Mouse (Mus musculus): ENCODE measurements around the gene Arhgef3.
A peak's percentile ranks its signal among the peaks of the same experiment; 100 is the strongest.
"Not testable (repeated sequence)": the region's sequence is repeated elsewhere in the genome, so short reads cannot be mapped to it uniquely, and the experiment has no call there.

Gene Arhgef3

DNA sequence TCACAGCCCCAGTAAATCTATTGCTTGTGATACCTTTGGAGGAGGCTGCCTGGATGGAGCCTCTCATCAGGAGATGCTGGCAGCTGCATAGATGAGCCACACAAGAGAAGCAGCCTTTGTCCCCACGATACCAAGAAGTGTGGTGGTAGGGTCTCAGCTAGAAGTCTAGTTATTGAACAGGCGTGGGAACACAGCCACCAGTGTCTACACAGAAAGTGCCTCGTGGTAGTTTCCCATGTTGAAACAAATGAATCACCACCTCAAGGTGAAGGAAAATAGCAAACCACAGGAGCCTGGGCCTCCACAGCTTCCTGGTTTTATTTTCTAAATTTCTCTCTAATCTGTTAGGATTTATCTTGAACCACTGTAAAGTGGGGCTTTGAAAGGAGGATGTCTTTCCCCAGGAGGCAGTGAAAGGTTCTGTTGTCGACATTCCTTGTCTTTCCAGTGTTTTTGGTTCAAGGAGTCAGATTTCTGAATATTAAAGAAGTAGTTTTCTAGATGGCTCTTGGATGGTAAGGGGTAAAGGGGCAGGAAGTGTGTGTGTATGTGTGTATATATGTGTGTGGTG is 119.7 kb downstream of the Arhgef3 start:
- no peak for DNase-seq

- no peak for DNase-seq
Observed at GRCm38 (mm10) chr14:27235897-27236553, 121.3 kb downstream of the Arhgef3 start.

GRCm38 (mm10) chr14:27237522-27238187 is 123.0 kb downstream of the Arhgef3 start:
- DNase-seq, result no peak

- no peak for DNase-seq
Observed at GRCm38 (mm10) chr14:27238600-27239118, 124.0 kb downstream of the Arhgef3 start.

DNA sequence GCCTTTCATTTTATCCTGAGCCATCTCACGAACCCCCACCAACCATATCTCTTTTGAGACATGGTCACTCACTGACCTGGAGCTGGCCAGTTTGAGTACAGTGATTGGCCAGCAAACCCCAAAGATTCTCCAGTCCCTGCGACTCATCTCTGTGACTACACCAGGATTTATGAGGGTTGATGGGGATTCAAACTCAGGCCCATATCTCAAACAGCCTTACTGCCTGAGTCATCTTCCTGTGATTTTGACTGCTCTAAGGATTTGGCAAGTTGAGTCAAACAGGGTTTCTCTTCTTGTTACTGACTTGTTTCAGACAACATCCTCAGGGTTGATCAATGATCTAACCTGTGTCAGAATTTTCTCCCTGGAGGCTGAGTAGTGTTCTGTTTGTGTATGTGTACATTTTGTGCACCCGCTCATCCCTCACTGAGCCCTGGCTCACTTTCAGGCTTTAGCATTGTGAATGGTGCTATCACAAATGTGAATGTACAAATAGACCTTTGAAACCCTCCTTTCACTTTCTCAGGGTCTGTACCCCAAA is 124.9 kb downstream of the Arhgef3 start:
- DNase-seq, result no peak

DNA sequence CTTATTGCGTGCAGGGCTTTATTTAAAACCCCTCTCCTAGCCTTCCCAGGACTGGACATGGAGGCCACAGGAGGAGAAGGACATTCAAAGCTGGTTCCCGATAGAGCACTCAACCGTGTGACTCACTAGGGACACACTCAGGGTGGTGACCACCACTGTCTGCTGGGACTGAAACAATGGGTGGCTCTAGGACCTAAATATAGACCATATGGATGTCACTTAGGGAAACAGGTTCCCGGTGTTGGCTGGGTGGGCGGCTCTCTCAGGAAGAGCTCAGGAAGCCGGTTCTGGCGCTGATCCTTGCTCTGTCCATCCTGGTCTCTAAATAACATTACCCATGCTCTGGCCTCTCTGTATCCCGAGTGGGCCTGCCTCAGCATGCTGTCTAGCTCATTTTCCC is 127.6 kb downstream of the Arhgef3 start:
- no peak for DNase-seq

DNA sequence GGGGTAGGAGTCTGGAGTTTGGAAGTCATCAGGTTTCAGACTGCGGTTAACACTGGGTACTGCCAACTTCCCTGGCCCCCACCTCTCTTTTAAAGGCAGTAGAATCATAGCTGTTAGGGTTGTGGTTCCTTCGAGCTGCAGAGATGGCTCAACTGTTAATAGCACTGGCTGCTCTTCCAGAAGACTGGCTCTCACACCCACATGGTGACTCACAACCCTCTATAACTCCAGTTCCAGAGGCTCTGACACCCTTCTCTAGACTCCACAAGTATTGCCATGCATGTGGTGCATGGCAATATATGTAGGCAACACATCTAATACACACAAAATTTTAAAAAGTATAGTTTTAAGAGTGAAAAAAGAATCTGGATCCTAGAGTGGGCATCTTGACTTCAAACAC is 128.1 kb downstream of the Arhgef3 start:
- no peak for DNase-seq

- DNase-seq, result no peak
Observed at GRCm38 (mm10) chr14:27243585-27243984, 128.9 kb downstream of the Arhgef3 start.

GRCm38 (mm10) chr14:27244898-27245297 is 130.2 kb downstream of the Arhgef3 start:
- no peak for DNase-seq

- DNase-seq, result no peak
Observed at GRCm38 (mm10) chr14:27246424-27246823, 131.7 kb downstream of the Arhgef3 start.

DNA sequence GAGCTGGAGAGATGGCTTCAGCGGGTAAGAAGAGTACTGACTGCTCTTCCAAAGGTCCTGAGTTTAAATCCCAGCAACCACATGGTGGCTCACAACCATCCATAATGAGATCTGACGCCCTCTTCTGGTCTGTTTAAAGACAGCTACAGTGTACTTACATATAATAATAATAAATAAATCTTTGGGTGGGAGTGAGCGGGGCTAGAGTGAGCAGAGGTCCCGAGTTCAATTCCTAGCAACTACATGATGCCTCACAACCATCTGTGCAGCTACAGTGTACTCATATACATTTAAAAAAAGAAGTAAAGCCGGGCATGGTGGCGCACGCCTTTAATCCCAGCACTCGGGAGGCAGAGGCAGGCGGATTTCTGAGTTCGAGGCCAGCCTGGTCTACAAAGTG is 132.2 kb downstream of the Arhgef3 start:
- not testable (repeated sequence) for DNase-seq

DNA sequence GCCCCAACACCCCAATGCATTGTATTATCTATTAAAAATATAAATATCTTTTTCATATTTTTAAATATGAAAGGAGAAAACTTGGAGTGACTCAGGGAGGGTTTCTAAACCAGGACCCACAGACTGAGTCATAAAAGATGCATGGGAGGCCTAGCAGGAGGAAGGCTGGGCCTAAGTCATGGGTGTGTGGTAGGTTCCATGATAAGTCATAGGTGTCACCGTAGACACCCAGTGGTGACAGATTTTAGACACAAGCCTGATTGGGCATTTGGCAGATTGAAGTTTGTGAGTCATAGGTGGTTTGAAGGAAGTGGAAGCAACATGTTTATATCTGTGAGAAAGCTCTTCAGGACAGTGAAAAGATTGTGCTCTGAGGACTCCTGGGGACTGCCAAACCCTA is 134.4 kb downstream of the Arhgef3 start:
- no peak for DNase-seq

DNA sequence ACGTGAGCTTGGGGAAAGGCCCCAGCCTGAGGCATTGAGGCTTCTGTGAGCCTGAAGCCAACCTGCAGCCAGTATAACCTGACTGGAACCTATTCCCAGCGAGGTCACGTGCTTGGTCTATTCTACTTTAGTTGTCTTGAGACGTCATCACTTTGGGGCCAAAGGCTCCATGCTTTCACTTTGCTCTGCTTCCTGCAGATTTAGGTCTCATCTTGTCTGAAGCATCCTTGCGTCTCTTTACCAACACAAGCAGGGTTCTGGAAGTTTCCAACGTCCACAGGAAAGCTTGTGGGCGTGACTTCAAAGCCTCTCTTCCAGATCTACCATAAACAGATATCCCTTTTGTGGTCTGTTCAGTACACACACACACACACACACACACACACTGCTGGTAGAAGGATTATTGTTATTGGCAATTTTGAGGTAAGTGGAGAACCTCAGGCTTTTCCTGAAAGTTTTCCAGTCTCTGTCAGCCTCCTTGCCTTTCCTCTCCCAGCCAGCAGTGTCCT is 135.6 kb downstream of the Arhgef3 start:
- DNase-seq, result no peak

GRCm38 (mm10) chr14:27253391-27253790 is 138.7 kb downstream of the Arhgef3 start:
- no peak for DNase-seq

DNA sequence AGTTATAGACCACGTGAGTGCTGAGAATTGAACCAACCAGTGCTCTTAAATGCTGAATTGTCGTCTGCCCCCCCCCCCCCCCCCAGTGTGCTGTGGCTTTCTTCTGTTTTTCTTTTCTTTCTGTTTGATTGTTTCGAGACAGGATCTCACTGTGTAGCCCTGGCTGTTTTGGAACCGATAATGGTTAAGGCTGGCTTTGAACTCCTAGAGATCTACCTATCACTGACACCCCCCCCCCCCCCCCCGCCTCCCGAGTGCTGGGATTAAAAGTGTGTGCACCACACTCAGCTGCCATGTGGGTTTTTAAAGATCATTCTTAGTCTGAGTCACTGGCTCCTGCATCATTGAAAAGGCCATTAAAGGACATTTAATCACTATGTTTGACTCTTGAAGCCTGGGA is 147.7 kb downstream of the Arhgef3 start:
- no peak for DNase-seq

GRCm38 (mm10) chr14:27266601-27267000 is 151.9 kb downstream of the Arhgef3 start:
- peak; percentile 5 for DNase-seq

DNA sequence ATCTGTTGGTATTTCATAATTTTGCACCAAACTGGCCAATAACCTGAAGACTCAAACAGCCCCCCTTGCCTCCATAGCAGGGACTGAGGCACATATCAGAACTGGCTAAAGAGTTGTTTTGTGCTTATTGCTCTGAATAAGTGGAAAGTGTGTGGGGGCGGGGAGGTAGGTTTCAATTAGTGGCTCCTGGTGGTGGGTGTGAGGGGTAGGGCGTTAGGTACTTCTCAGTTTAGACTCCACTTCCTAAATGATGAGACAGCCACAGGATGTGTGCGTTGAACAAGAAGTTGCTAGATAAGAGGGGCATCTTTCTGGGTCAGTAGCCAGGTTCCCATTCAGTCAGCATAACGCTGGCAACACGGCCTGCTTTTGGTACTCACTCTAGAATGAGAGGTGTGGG is 153.4 kb downstream of the Arhgef3 start:
- DNase-seq, result peak; percentile 14

DNA sequence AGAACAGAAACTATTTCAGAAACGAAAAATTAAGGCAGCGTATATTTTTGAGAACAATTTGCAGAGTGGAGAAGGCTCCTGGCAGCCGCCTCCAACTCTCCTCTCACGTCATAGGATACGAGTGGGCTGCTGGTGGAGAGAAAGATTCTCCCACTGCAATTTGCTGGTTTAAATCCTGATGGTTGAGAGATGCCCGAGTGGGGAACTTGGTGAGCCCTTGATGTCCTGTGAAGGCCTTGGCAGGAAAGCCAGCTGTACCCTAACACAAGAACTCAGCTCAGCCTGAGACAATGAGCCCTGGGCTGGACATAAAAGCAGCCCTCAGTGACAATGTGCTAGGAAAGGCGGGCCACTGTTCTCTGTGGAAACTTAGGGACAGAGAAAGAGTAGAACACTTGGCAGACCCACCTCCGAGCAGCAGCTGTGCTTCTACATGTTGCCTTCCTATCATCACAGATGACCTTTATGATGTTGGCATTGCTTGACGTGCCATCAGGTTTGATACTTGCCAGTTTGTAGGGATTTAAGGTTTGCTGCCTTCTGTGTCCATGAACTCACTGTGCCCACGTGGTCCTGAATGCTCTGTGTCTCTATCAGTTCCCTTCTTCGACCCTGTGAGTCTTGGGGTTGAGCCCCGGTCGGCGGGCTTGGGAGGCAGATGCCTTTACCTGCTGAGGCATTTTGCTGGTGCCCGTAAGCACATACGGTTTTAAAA is 154.4 kb downstream of the Arhgef3 start:
- peak; percentile 56 for DNase-seq

- DNase-seq, result peak; percentile 78
Observed at GRCm38 (mm10) chr14:27269836-27270235, 155.1 kb downstream of the Arhgef3 start.

DNA sequence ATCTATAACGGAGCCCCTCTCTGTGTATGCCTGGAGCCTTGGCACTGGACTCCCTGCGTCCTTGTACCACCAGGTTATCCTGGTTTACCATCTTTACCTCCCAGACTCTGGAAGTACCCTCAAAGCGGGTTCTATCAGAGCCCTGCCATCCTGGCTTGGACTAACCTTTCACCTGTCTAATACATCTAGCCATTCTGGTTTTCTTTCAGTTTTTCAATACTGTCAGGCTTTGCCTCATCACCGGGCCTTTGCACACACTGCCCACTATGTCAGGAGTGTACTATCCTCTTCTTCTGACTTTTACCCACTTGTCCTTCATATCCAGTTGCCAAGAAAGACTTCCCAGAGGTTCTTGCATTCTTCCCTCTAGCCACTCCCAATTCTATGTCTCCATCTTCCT is 155.8 kb downstream of the Arhgef3 start:
- no peak for DNase-seq

DNA sequence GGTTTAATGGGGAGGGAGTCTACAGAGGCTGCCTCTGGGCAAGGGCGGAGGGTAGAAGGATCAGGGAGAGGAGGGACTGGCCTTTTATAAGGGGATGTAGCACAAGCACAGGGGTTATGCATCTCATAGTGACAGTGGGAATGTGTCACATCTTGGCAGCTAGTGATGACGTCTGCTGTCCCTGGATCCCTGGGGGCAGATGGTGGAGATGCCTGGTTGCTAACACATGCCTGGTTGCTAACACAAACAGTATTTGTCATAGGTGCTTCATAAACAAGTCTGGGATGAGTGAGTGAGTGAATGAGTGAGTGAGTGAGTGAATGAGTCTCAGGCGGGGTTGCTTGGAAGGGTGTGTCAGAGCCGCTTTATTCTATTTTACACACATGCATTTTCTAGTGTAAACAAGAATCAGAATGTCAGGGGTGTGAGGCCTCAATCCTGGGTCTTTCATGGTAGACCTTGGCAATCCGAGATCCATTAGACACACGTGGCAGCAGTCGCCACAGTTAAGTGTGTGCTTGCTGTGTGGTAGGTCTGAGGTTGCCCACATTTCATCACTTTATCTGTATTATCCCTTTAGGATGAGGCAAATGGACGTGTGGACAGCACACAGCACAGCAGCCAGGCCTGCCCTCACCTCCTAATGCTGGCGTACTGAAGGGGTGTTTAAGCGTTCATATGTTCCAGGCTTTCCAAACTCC is 156.8 kb downstream of the Arhgef3 start:
- peak; percentile 9 for DNase-seq

- DNase-seq, result no peak
Observed at GRCm38 (mm10) chr14:27272072-27272834, 157.6 kb downstream of the Arhgef3 start.

Measured in layer of hippocampus, adult 9-11 months (tissue).